Mouse (Mus musculus) c-Kit-positive CD71-positive TER-119-positive erythroid progenitor cells, embryonic 14.5 days (primary cell): ENCODE data around the gene Gm4969.

Experiments used
- DNase-seq: peaks from one replicate; pipeline ENCODE4 v3.0.0-alpha.2; 2013; ENCODE audit warnings: low spot score

Gm4969 gene

DNA sequence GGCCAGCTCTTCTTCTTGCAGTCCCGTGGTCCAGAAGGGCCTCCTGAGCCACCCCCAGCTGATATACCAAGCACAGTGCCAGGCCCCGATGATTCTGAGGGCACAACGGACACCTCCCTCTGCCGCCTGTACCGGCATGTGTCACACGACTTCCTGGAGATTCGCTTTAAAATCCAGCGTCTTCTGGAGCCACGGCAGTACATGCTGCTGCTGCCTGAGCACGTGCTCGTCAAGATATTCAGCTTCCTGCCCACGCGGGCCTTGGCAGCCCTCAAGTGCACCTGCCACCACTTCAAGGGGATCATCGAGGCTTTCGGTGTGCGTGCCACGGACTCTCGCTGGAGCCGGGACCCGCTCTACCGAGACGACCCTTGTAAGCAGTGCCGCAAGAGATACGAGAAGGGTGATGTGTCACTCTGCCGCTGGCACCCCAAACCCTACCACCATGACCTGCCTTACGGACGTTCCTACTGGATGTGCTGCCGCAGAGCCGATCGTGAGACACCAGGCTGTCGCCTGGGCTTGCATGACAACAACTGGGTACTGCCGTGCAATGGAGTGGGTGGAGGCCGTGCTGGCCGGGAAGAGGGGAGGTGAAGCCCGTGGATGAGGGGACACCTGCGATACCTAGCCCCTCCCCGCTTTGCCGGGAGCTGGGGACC, 18.6 kb upstream of the Gm4969 start:
- no peak for DNase-seq

DNA sequence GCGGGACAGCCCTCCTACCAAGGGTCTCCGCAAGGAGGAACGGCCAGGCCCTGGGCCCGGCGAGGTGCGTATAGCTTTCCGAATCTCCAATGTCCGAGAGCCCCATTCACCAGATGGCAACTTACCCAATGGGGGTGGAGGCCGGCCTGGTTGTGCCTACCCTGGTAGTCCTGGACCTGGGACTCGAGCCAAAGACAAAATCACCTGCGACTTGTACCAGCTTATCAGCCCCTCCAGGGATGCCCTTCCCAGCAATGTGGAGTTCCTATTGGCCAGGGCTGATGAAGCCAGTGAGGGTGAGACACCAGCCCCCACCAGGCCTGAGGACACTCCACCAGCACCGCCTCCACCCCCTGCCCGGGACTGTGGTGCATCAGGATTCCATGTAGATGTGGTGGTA, 18.0 kb upstream of the Gm4969 start:
- no peak for DNase-seq

DNA sequence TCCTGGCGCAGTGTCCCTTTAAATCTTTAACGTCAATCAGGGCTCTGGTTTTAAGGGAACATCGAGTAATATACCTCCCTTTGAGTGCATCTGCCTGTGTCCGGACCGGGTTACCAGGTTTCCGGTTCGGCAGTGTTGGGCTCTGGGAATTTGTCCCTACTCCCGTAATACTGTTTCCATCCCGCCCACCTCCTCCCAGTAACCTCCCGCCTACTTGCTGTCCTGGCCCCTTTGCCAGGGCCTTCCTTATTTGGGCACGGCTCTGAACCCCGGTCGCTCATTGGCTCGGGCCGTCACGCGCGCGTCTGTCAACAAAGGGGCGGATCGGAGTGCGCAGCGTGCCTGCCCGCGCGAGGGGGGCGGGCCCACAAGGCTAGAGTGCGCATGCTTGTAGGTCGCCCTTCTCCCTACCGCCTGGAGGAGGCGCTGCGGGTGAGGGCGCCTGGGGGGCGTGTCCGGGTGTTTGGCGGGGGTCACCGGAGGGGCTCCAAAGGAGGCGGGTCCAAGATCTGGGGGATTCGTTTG, 13.2 kb upstream of the Gm4969 start:
- peak; percentile 86 for DNase-seq

DNA sequence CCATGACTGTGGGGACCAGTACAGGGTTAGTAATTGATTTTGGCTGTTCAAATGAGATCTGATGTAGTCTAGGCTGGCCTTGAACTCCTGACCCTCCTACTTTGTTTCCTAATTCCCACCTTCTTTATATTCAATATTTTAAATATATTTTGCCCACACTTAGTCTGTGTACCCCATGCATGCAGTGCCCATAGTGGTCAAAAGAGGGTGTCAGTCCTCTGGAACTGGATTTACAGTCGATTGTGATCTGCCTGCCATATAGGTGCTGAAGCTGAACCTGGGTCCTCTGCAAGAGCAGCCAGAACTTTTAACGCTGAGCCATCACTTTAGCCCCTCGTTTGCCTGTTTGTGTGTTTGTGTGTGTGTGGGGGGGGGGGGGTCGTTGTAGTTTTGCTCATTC, 12.5 kb upstream of the Gm4969 start:
- DNase-seq = no peak

DNA sequence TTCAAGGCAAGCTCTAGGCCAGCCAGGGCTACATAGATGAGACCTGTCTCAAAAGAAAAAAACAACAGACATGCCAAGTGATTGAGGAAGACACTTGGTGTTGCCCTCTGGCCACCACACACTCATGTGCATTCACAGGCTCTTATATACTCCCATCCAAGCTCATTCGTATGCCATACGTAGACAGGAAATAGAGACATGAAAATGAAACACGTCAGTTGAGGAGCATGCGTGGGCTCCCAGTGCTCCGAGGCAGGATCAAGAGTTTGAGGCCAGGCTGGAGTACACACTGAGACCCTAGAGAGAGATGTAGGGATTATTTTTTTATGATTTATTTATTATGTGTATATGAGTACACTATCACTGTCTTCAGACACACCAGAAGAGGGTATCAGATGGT, 11.2 kb upstream of the Gm4969 start:
- no peak for DNase-seq

DNA sequence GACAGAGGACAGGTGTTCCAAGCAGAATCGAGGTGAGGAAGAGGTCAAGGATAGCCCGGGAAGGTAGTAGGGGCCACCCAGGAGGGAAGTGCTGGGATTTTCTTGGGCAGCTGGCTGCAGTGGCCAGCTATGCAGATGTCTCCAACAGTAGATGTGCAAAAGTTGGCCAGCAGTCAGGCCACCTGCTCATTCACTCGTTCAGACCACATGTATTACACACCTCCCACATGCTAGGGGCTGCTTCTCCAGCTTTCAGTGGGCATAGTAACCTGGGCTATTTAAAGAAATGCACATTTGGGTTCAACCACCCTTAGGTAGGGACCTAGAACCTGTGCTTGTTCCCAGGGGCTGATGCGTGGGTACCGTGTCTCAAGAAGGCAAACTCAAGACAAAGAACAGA, 9.6 kb upstream of the Gm4969 start:
- no peak for DNase-seq

DNA sequence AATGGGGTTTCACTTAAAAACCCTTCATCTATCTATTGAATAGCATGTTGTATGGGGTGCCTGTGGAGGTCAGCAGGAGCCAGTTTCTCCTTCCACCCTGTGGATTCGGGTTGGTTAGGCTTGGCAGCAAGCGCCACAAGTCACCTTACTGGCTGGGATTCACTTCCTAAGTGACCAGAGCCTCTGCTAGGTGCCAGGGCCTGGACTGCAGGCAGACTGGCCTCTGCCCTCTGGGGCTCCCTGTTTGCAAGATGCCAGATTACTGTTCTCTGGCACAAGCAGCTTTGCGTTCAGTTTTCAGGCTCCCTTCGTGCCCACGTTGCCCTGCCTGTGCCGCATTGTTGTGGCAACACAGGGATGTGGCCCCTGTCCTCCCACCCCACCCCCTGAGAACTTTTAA, 6.5 kb upstream of the Gm4969 start:
- no peak for DNase-seq

DNA sequence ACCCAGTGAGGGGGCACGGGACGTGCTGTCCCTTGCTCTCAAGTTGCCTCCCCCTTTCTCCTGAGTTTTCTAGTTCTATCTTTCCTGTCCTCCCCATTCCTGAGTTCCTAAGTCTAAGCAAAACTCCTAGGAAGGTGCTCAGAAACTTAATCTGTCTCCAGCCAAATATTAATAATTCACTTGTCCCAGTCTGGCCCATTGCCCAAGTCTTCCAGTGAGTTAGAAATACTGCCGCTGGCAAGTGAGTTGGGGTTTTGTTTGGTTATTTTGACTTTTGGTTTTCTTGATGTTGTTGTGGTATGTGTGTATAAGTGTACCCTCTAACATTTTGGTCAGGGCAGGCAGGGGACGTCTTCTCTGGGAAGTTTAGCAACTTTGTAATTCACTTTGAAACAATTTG, 3.5 kb upstream of the Gm4969 start:
- DNase-seq = no peak

DNA sequence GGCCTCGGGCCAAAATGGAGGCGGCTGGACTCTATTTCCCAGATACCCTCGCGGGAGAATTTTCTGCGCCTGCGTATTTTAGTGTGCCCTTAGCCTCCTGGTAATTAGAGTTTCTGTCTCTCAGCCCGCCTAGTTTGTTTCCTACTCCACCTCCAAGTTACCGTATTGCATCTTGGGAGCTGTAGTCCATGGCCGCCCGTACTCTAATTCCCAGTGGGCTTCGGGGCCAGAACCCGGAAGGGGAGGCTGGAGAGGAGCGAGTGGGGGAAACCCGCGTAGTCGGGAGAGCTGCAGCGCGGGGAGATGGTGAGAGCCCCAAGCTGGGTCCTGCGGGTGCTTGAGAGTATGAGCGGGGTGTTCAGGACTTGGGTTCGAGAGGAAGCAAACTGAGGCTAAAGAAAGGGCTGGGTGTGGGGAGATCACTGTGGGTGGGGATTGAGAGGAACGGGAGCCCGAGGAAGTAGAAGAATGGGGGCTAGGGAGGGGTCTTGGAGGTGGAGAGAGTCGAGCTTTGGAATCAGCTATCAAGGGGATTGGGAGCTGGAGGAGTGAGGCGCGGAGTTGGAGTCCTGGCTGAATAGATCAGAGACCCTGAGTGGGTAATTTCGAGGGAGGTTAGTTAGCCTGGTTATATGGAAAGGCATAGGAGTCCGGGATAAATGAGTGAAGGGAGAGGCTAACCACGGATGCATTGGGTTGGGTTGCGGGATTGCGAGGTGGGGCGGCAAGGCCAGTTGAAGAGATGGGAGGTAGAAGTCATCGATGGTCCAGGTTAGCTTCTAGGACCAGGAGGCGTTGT, 1.7 kb upstream of the Gm4969 start, which contains the start of gene Fbxo46:
Gene Fbxo46 (plus strand): TSS at position 229 of the 799 bp plus-strand sequence.
- DNase-seq = peak; percentile 96

DNA sequence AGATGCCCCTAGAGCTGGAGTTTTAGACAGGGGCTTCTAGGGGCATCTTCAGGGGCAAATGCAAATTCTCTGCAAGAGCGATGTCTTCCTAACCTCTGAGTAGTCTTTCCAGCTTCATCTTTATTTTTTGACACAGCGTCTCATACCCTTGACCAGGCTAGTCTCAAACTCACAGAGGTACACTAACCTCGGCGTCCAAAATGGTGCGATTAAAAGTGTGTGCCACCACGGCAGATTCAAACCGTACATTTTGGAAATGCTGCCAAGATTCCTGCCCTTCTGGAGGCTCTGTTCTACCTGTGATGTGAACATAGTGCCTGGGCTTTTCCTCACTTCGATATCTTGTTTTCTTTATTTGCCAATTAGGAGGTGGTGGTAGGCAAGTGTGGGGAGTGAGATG, 915 bp upstream of the Gm4969 start:
- DNase-seq = no peak

DNA sequence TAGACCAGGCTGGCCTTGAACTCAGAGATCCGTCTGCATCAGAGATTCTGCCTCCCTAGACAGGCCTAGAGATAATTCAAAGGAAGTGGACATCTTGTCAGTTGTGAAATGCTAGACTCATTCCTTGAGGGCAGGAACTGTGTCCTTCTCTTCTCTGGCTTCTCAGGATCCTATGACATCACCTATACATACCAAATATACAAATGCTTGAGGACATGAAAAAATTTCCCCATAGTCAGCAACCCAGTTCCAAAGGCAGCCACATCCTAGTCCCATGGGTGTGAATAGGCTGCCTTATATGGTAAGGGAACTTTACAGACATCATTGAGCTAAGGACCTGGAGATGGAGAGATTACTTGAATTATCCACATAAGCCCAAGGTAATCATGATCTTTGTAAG, 8.6 kb downstream of the Gm4969 start:
- DNase-seq = no peak

DNA sequence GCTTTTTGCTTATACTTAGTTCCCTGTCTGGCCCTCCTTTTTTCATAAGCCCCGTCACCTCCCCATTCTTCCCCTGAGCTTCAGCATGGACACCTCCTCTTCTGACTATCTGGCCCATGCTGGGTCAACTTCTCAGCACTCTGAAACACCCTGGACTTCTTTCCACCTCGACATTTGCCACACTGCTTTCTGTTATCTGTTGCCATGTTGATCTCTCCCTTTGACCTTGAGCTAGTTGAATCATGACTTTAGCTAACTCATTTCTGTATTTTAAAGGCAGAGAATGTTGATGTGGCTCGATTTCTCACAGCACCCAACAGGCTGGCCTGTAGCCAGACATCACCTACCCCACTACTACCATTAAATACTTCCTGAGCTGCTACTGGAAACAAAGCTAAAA, 10.7 kb downstream of the Gm4969 start:
- DNase-seq = no peak

DNA sequence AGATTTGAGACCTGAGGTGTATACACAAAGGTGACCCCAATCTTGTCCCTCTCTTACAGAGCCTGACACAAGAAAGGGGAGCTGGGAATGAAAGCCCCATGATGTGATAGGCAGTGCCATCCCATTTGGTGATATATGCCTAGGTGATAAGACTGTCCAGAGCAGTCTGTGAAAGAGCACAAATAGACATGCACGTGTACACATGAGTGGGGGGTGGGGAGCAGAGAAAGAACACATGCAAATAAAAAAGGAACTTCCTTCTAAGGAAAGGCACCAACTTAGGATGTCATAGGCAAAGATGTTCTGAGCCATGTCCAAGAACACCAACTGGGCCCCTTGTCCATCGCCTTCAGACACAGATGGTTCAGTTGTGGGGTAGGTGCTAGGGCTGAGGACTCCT, 13.7 kb downstream of the Gm4969 start:
- no peak for DNase-seq

DNA sequence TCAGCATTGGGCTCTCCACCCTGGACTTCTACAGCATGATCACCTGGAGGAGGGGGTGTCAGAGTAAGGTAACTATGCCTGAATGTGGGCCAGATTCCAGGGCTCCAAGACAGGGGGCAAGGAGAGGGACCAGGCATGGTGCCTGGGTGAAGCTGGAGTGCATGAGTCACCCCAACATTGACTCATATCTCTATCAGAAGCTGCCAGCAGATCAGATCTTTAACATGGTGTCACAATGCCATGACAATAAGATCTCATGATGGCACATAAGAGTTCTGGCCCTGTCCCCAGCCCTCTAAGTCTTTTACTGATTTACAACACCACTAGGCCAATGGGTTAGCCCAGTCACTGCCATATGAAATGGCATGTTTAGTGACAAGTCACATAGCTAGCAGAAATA, 14.4 kb downstream of the Gm4969 start:
- DNase-seq = no peak

DNA sequence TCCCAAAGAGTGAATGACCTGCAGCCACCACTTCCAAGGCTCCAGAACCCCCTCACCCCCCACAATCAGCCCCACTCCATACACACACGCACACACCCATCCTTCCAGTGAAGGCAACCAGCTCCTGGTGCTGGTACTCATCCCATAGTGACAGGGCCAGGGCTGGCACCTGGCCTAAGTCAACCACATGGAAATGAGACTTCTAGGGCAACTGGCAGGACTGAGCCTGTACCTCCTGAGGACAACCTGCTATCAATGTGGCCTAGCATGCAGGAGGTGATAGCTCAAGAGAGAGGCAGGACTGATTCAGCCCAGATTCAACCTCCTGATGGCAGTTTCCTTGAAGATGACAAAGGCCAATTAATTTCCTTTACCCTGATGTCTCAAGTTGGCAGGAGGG, 17.9 kb downstream of the Gm4969 start:
- DNase-seq = no peak

DNA sequence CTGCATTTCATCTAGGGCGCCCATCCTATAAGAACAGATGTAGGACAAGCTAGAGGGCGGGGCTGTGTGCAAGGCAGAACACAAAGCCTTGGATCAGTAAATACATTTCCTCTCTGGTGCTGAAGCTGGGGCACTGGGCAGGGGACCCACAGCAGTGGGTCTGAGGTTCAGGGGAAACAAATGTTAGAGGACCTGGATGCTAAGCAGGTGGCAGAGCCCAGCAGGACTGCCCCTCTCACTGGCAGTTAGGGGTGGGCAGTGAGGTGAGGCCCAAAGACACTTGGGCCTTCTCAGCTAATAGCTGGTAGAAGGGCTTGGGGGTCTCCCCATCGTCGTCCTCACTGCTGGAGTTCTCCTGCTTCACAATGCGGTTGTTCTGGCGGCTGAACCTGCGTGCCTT, 19.4 kb downstream of the Gm4969 start:
- no peak for DNase-seq

DNA sequence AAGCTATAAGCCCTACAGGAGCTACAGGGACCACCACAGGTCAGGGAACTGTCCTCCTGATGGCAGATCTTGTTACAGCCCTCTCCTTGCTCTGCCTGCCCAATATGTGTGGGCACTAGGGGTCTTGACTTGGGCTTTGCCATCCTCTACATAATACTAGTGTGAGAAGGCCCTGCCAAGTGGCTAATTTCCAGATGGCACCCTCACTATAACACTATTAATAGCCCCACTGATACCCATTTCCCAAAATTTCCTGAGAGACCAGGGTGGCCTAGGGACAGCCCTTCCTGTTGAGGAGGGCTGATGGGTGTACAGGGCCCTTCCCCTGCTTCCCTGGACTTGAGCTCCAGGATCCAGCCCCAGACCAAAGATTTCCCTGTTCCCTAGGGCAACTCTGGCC, 20.3 kb downstream of the Gm4969 start:
- DNase-seq = no peak

DNA sequence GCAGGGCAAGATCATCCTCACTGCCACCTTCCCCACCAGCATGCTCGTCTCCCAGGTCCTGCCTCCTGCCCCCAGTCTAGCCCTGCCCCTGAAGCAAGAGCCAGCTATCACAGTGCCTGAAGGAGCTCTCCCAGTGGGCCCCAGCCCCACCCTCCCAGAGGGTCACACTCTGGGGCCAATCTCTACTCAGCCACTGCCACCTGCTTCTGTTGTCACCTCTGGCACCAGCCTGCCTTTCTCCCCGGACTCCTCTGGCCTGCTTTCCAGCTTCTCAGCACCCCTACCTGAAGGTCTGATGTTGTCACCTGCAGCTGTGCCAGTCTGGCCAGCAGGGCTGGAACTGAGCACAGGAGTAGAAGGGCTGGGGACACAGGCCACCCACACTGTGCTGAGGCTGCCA, 21.0 kb downstream of the Gm4969 start:
- DNase-seq = no peak

DNA sequence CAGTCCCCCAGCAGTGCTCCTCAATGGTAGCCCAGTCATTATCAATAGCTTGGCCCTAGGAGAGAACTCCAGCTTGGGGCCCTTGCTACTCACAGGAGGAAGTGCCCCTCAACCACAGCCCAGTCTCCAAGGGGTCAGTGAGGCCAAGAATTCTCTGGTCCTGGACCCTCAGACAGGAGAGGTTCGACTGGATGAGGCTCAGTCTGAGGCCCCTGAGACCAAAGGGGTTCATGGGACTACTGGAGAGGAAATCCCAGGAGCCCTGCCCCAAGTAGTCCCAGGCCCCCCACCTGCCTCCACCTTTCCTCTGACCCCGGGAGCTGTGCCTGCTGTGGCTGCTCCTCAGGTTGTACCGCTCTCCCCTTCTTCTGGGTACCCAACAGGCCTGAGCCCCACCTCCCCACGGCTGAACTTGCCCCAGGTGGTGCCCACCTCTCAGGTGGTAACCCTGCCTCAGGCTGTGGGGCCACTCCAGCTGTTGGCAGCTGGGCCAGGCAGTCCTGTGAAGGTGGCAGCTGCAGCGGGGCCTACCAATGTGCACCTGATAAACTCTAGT, 21.7 kb downstream of the Gm4969 start:
- DNase-seq = no peak

DNA sequence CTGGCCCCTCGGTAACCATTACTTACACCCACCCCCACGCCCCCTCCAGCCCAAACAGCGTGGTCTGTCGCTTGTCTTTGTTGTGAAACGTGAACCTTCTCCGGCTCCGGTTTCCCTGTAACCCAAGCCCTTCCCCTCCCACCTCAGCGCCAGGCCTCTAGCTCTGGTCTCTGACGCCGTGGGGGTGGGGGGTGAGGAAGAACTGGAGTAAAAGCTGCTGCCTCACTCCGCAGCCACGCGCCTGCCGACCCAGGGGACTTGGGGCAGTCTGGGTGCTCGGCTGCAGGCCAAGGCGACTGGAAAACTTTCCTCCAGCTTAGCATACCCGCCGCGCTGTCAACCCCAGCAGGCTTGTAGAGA, 22.4 kb downstream of the Gm4969 start:
- DNase-seq = no peak

DNA sequence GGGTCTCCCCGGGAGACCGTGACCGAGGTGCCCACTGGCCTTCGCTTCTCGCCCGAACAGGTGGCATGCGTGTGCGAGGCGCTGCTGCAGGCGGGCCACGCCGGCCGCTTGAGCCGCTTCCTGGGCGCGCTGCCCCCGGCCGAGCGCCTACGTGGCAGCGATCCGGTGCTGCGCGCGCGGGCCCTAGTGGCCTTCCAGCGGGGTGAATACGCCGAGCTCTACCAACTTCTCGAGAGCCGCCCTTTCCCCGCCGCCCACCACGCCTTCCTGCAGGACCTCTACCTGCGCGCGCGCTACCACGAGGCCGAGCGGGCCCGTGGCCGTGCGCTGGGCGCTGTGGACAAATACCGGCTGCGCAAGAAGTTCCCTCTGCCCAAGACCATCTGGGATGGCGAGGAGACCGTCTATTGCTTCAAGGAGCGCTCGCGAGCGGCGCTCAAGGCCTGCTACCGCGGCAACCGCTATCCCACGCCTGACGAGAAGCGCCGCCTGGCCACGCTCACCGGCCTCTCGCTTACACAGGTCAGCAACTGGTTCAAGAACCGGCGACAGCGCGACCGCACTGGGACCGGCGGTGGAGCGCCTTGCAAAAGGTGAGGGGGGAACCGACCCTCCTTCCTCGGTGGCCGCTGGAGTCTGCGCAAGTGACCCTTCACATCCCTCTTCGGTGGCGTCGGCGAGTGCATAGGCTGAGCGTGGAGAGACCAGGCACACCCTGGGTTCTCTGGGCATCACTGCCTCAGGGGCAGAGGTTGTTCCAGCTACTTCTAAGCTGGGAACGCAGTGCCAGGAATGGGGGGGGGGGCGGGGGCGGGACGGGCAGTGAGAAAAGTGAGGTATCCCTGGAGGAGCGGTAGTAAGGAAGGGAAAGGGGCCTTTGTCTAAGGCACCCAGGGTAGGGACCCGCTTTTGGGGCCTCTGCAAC, 23.1 kb downstream of the Gm4969 start:
- no peak for DNase-seq

DNA sequence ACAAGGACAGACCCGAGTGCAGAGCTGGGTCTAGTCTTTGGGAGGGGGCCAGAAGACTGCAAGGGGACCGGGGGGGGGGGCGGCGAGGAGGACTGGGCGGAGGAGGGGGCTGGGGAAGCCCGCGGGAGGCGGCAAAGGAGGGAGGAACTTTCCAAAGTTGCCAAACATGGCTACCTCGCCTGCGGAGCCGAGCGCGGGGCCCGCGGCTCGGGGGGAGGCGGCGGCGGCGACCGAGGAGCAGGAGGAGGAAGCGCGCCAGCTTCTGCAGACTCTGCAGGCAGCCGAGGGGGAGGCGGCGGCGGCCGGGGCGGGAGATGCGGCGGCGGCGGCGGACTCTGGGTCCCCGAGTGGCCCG, 23.7 kb downstream of the Gm4969 start, which contains the start of gene Six5:
Gene Six5 (plus strand): TSS at position 124 of the 355 bp plus-strand sequence.
- DNase-seq = no peak
